Mouse (Mus musculus) kidney, postnatal 25 days (tissue): ENCODE results near the gene Hoxd9.

Experiments used
- DNase-seq, 2 experiments: peaks; one replicate each; pipeline ENCODE4 v3.0.0; 2021; ENCODE audit warnings: mixed read lengths in 2 of 2

Gene Hoxd9

DNA sequence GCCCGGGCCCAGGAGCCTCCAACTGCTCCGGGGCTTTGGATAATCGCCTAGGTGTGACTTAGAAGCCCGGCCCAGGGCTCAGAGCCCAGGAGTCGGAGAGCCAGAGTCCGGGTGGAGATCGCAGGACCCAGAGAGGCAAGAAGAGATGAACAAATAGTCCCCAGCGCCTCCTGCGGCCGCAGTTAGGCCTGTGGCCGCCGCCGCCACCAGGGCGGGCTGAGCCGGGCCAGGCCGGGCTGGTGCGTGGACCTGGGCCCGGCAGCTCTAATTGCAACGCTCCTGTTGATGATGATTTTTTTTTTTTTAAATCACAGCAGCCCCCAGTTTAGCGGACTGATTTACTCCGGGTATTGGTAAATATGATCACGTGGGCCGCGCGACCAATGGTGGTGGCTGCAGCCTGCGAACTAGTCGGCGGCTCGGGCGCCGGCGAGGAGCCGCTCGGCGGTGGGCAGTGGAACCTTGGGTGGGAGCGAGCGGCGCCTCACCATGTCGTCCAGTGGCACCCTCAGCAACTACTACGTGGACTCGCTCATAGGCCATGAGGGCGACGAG, at the start of gene Hoxd9:
TSS of gene Hoxd9 (plus strand) at position 161 of the 555 bp plus-strand sequence.
- DNase-seq, result peak; percentile 88 to 93

DNA sequence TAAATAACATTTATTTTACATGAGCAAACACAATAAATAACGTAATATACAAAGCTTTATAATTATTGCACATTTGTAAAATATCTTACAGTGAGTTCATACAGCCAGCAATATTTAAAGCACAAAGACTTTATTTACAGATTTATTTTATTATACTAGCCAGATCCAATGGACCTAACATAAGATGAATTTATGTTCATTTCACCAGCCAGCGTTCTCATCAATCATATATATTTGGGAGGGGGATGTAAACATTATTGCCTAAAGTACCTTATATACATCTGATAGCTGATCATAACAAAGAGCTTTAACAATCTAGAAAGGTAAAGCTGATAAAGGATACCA, 44.6 kb upstream of the Hoxd9 start:
- no peak for DNase-seq

DNA sequence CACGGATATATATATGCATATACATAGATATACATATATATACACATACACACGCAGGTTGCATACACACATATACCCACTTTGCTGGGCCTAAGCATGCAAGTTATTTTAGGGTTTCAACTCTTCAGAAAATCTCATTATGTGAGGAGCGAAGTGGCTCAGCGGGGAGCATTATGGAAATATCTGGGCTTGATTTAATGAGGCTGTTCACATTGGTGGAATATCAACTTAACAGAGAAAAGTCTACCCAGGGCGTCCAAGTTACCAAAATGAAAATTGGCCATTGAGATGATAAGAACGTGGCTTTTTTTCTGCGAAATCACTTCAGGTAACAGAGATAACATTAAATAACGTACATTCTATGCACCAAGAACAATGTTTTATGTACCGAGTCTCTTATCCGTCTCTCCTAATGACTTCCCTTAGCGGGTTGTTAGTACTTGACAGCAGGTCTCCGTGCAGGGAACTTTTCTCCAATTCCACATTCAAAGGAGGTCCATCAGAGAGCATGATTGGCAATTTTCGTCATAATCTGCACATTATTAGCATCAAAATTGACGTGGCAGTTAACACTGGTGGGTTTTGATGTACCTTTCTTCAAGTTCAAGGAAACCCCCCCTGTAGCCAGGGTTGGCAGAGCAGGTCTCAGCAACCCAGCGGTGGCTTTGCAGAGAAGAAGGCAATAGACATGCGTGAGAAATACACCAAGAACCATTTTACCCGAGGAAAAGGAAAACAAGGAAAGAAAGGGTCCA, 43.6 kb upstream of the Hoxd9 start:
- DNase-seq, result no peak

DNA sequence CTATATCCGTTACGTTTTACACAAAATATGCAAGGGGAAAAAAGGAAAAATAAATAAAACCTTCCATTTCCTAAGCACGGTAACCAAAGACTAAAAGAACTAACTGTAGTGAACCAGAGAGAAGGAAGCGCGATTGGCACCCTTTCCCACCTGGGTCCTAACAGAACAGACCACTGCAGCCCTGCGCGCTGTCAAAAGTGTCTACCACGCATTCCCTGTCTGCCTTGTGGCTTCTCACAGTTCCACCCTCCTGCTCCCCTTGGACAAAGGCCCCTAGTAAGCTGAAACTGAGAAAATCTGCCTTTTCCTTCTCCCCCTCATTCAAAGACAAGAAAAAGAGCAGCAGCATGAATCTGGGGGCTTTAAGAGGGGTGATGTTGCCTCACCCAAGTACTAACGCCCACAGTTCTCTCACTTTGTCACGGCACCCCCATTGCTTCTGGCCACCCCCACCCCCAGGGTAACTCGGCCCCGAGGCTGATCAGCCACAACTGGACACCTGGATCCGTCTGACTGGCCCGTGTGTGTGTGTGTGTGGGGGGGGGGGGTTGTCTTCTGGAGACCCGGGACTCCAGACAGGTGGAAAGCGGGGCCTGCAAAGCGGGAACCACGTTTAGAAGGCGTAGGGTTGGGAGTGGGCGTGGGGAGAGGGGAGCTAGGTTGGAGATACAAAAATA, 42.6 kb upstream of the Hoxd9 start:
- DNase-seq, result no peak

DNA sequence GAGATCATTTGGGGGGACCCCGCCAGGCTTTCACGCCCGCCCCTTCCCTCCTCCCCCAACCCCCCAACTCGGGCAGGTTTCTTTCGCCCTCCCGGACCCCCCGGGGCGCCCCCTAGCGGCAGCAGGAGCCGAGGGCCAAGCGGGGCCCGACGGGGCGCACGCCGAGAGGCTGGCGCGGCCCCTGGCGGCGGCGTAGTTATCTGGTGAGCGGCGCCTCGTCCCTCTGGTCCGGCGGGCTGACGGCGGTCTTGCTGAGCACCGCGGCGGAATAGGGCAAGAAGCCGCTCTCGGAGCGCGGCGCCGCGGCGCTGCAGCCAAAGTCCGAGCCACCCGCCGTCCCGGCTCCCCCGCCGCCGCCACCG, 42.1 kb upstream of the Hoxd9 start:
- DNase-seq, result peak; percentile 47 to 70

DNA sequence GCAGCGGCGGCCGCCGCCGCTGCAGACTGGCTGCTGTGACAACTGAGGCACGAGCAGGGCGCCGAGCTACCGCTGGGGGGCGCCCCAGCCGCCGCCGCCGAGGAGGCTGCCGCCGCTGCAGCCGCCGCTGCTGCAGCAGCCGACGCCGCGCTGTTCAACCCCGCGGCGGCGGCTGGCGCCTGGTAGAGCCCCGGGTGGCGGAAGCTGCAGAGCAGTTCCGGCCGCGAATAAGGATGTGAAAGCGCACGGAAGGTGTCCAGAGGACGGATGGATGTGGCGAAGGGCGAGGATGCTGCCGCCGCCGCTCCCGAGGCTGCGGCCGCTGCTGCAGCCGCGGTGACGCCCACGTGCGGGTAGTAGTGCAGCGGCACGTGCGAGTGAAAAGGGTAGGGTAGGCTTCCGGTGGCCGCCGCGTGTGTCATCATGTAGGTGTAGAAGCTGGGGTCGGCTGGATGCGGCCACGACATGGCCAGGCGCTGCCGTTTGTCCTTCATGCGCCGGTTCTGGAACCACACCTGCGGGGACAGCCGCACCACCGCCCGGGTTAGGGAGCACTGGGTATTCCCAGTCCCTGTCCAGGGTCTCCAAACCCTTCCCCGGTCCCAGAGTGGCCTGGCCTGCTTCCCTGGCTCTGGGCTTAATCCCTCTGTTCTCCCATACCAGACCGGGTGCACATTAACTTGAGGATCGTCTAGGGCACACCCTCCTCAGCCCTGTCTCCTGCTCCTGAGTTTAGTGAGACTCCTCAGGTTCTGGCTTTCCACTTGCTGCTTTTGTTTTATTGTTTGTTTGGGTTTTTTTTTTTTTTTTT, 41.5 kb upstream of the Hoxd9 start:
- DNase-seq, result peak in 1 of 2 experiments; percentile 13

DNA sequence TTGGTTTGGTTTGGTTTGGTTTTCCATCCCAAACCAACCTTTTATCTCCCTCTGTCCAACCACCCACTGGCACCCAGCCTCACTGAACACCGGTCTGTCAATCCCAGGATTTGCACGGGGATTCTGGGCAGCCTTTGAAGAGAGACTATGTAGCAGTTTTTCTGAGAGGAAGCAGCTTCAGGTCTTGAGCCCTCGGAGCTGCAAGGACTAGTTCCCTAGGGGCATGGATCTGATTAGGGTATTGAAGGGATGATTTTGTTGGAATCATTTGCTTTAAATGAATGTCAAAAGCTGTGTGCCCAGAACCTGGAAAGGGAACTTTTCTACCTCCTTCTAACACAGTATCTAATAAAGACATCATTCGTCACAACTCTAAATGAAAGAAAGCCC, 40.9 kb upstream of the Hoxd9 start:
- DNase-seq, result no peak

DNA sequence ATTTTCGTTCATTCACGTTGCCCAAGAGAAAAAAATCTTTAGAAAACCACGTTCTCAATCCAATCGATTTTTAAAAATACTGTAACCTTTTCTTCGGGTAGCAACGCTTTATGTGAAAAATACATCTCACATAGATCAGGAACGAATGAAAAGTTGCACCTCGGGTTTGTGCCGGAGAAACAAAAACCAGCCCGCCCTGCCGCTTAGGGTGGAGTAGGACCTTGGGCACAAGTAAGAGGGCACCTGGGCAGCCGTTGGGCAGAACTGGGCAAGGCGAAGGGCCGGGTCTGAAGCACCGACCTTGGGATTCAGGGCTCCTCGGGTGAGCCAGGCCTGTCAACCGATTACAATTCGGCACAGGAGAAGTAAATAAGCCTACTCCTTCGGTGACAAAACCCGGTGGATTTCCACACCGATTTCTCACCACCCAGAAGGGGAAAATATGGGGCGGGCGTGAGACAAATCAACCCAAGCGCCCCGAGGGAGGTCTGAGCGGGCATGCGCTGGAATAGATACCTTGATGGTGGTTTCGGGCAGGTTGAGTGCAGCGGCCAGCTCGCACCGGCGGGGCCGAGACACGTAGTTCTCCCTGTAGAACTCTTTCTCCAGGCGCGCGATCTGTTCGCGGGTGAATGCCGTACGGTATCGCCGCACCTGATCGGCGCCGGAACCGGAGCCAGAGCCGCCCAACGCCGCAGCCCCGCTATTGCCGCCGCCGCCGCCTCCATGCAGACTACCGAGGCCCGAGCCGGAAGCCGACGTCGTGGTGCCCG, 40.1 kb upstream of the Hoxd9 start:
- DNase-seq, result peak in 1 of 2 experiments; percentile 19

DNA sequence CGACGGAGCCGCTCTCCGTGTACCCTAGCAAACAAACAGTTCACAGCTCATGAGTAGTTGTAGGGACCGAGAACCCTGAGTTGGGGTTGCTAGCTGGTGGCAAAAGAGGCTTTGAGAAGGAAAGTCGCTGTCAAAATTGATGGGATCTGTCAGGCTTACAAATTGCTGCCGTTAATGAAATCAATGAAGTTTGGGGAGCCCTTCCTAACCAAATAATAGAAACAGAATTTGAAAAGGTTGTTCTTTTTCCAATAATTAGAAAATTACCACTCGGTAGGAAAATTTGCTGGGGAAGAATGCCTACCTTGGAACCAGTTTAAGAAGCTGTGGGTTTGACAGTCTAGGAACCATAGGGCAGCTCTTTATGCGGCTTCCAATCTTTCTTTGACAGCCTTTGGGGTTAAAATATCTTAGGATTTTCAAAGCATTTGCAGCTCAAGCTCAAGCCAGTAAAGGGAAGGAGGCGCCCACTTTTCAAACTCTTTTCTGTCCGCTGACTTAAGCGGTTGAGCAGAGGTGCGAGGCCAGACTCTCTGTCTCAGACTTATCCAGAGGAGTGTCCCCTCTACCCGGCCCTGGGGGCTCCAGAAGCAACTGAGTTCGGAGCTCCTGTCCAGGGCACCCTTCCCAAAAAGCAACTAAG, 39.4 kb upstream of the Hoxd9 start:
- DNase-seq, result no peak

DNA sequence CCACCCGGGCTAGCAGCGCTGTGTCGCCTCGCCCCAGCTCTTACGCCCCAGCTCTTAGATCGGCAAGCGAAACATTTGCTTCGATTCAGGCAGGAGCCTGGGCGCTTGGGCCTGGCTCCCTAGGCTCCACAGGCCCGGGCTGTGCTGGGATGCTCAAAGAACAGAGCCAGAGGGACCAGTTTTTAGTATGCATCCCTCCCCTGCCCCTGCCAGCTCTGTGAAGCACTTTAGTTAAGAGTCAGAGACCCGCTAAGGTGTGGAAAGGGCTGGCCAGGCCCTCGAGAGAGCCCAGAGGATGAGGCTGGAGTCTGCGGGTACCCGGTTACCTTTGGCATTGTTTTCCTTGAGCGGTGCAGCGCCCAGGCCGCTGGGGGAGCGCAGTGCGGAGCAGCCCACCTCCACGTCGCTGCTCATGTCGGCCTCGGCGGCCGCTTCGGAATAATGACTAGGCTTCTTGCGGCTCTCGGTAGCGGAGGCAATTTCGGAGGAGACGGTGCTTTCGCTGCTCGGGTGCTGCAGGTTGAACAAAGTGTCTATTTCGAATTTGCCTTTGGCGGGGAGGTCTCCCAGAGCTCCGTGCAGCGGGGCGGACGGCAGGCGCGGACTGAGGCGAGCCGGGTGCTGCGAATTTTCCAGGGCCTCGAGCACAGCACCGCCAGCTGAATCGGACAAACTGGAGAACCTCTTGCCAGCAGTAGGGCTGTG, 38.7 kb upstream of the Hoxd9 start:
- no peak for DNase-seq

DNA sequence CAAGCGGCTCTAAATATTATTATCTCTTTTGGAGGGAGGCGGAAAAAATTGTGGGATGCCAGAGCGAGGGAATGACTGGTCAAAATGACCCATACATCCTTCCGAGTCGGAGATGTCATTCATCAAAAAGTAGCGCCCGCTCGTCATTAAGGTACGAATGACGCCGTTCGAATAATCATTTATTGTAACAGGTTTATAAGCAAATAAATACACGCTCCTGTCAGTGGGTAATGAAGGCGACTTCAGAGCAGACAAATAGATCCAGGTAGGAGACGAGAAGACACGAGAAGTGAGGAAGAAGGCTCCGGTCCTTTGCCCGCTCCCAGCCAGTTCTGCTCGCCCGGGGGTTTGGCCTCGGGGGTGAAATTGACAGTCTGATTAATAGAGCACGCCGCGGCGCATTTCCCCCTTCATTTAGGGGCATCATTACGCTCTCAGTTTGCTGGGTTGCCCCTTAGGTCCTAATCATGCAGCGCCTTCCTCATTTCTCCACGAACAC, 38.0 kb upstream of the Hoxd9 start, which contains the start of gene Evx2:
TSS of gene Evx2 (minus strand) at position 51 of the 499 bp plus-strand sequence.
- DNase-seq, result no peak

DNA sequence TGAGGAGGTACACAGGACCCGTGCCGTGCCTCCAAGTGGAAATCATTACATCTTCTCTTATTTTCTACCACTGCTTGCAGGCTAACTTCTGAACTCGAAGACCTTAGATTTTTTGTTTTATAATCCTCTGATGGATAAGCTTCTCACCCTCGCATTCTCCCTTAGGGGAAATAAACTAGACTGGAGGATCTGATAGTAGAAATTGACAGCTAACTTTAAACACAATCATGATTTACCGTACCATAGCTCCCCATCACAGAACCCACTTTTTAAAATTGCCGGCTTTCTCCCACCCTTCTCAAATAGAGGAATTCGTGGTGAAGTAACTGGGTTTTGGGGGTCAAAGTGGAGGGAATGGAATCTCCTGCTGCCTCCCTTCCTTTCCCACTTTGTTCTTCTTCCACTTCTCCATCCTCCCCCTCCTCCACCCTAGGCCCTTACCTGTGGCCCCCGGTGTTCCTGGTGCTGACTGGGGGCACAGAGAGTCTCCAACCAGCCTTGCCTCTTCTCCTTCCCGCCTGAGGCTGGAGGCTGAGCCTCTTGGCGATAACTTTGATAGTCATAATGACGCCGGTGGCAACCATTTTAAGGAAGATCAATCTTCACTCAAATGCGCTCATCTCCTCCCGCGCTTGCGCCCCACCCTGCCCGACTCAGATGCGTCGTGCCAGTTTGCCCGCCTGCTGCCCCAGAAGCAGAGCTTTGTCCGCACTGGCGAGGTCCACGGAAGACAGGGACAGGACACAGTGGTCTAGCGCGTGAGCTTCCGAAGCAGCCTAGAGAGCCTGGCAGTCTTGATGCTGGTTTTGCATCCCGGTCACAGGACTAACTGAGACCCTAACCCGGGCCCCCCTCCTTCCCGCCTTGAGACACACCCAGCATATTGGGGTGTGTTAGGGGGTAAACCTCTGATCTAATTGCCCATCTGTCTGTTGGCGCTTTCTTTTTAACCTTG, 36.8 kb upstream of the Hoxd9 start:
- DNase-seq, result no peak

DNA sequence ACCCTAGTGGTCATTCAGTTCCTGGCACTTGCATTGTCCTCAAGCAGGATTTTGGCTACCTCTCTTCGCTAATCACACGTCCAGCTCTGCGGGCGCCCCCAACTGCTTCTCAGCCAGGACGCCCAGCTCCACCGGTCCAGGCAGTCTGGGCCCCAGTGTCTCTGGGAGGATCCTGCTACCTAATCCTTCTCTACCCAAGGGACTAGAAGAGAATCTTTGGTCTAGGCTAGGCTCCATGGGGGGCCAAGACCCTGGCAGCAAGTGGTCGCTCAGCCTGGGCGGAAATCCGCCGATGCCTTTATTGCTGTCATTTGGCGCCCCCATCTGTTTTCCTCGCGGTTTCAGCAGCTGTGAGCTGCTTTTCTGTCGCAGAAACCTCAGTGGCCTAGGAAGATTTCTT, 35.8 kb upstream of the Hoxd9 start:
- peak in 1 of 2 experiments; percentile 46 for DNase-seq

DNA sequence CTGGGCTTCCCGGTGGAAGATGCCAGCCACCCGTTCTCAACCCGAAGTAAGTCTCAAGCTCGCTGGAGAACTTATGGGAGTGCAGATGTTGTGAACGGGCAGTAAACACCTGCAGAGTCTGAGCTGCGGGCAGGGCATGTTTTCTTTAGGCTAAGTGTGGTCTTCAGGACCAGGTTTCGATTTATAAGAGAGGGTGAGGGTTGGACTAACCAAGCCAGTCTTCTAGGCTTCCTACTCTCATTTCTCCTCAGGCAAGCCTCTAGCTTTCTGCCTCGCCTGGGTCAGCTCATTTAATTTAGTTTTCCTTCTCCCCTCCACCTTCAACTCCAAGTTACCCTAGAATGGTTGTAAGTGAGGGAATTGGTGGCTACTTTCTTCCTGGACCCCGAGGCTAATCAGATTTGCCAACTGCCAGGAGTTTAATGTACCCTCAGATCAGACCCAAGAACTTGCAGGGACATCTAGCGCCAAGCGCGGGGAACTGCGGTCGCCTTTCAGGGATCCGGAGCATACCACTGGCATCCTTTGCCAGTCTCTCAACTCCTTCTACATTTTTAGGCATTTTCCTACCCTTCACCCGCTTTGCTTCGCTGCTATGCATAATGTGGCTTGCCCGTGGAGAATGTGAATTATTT, 34.1 kb upstream of the Hoxd9 start:
- DNase-seq, result peak; percentile 74 to 77

DNA sequence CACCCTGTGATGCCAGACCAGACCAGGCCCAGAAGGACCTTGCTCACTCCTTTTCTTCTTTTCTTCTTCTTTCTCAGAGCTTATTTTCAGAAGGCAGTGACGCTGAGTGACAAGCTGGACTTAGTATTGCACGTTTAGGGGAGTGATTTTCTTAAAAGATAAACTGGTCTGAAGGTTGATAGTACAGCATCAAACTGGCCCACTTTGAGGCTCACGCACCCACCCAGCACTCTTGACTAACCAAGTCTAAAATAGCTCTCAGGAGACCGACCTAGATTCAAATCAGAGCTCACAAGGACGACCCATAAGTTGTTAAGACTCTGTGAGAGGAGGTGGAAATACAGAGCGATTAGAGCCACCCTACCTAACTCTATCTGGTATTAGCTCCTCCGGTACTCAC, 31.1 kb upstream of the Hoxd9 start:
- DNase-seq, result no peak

DNA sequence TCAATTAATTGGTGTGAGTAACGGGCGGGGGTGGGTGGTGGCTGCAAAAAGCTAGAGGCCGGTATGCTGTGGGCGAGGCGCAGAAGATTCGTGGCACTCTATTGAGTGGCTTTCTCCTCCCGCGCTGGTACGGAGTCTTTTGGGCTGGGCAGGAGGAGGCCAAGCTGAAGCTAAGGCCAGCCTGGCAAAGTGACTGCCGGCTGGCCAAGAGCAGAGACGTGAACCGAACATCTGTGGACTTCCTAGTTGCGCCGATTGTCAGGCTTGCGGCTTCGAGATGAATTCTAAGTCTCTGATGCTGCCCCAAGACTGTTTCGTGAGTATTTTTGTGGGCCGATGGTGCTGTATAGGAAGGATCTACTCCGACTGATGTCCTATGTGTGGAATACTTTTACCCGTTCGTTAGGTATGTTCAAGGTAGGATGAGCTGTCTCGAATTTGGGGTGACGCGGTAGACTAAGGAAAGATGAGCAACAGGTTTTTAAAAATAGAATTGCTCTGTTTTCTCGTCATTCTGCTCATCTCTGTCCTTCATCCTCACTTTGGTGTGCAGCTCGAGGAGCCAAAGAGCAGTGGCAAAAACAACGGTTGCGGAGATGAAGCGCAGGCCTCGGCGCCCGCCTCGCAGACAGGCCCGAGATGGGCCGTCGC, 30.2 kb upstream of the Hoxd9 start:
- peak in 1 of 2 experiments; percentile 44 for DNase-seq

DNA sequence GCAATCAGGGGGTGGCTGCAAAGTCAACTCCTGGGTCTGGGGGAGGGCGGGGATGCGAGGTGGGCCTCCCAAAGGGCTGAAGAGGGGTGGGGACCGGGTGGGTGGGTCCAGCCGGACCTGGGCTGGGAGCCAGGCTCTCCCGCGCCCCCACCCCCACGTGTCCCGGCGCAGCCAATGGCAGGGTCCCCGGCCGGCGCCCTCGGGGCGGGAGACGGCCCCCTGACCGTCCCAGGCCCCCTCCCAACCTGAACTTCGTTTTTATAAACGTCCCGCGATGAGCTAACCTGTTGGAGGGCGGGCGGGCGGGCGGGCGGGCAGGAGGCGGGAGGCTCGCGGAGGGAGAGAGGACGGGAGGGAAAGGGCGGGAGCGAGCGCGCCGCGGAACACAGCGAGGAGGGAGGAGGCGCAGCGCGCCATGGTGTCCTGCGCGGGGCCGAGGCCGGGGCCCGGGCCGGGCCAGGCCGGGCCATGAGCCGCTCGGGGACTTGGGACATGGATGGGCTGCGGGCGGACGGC, 29.6 kb upstream of the Hoxd9 start, which contains the start of gene Hoxd13:
TSS of gene Hoxd13 (plus strand) at position 469 of the 516 bp plus-strand sequence.
- DNase-seq, result no peak
